Mouse (Mus musculus) hindbrain, embryonic 16.5 days (tissue): ENCODE measurements around the gene Olfr467. TPM values are rescaled to one million over a fixed set of nuclear protein-coding genes. Genes with fewer than 3 reads are reported as not detected.
"Not testable (repeated sequence)": the region's sequence is repeated elsewhere in the genome, so short reads cannot be mapped to it uniquely, and the experiment has no call there.

ENCODE experiments used
- ATAC-seq: fragments of 200-750 bp; cut with Nextera tagmentation; 2 replicates; pipeline ENCODE4 v1.8.0; 2017; ENCODE audit warnings: moderate TSS enrichment, moderate library complexity
- H3K27ac ChIP-seq: fragments of 300-500 bp; sonication (generic); 2 replicates; pipeline ENCODE4 v1.5.1; 2014; ENCODE audit warnings: low read depth, mild to moderate bottlenecking, control low read depth, low read length, moderate library complexity
- H3K27me3 ChIP-seq: fragments of 300-500 bp; sonication (generic); replicated peaks from 2 replicates; pipeline ENCODE4 v1.6.1; 2014; ENCODE audit warnings: low read length; ENCODE audit not compliant: control insufficient read depth, insufficient read depth
- H3K36me3 ChIP-seq: fragments of 300-500 bp; sonication (generic); 2 replicates; pipeline ENCODE4 v1.6.1; 2014; ENCODE audit warnings: mild to moderate bottlenecking, low read length, moderate library complexity, mixed read lengths; ENCODE audit not compliant: control insufficient read depth, insufficient read depth
- H3K4me1 ChIP-seq: fragments of 300-500 bp; sonication (generic); 2 replicates; pipeline ENCODE4 v1.6.1; 2014; ENCODE audit warnings: low read depth, low read length; ENCODE audit not compliant: control insufficient read depth, insufficient read depth
- H3K4me2 ChIP-seq: fragments of 300-500 bp; sonication (generic); 2 replicates; pipeline ENCODE4 v1.6.1; 2014; ENCODE audit warnings: mild to moderate bottlenecking, low read length, control low read depth, moderate library complexity
- H3K4me3 ChIP-seq: fragments of 300-500 bp; sonication (generic); 2 replicates; pipeline ENCODE4 v1.5.1; 2014; ENCODE audit warnings: mild to moderate bottlenecking, low read length, control low read depth, moderate library complexity
- H3K9ac ChIP-seq: fragments of 300-500 bp; sonication (generic); 2 replicates; pipeline ENCODE4 v1.6.1; 2014; ENCODE audit warnings: low read depth, mild to moderate bottlenecking, control low read depth, low read length, moderate library complexity
- H3K9me3 ChIP-seq: fragments of 300-500 bp; sonication (generic); 2 replicates; pipeline ENCODE4 v1.6.1; 2014; ENCODE audit warnings: mild to moderate bottlenecking, low read length, moderate library complexity; ENCODE audit not compliant: control insufficient read depth
- WGBS: fragments of 180-500 bp; shearing (Covaris S2); extraction: QIAGEN DNeasy Blood & Tissue Kit; methylation state at CpG from one replicate; pipeline ENCODE4 v1.1.7; 2014; 5-methylcytosine and 5-hydroxymethylcytosine counted together
- polyA plus RNA-seq: library from polyadenylated mRNA; unstranded; fragments of >200 nt; fragmentation: Nextera tagmentation; extraction: Ambion mirVana; gene quantifications from 2 replicates; pipeline ENCODE4 v1.2.1, GENCODE M21; 2015

Olfr467 gene
- polyA plus RNA-seq, 1 experiment from 2014 or later, result not detected

- not testable (repeated sequence) for ATAC-seq, H3K27ac ChIP-seq
- whole genome bisulfite sequencing, result 66% methylated on average over 2 of the region's 2 CpGs
Measured at GRCm38 (mm10) chr7:107823867-107824266, 11.8 kb downstream of the Olfr467 start.

GRCm38 (mm10) chr7:107825441-107825840 is 13.4 kb downstream of the Olfr467 start, which contains the start of gene Olfr469:
Gene Olfr469 (minus strand): TSS chr7:107825541.
- not testable (repeated sequence) for H3K4me1 ChIP-seq, H3K36me3 ChIP-seq, H3K27me3 ChIP-seq, ATAC-seq, H3K27ac ChIP-seq, H3K9ac ChIP-seq, H3K4me2 ChIP-seq, H3K4me3 ChIP-seq, H3K9me3 ChIP-seq

More at GRCm38 (mm10) chr7:107823867-107824266, 11.8 kb downstream of the Olfr467 start:
- H3K36me3 ChIP-seq, H3K4me3 ChIP-seq, H3K4me2 ChIP-seq, H3K27me3 ChIP-seq, H3K4me1 ChIP-seq, H3K9ac ChIP-seq, H3K9me3 ChIP-seq: not testable (repeated sequence)

GRCm38 (mm10) chr7:107841719-107842118 is 29.7 kb downstream of the Olfr467 start:
- Histone ChIP-seq H3K4me3 (no peak overlapping the region), H3K9ac (no peak overlapping the region), H3K4me1 (no peaks in the 10 kb centered on the region), H3K27me3 (no peaks in the 10 kb centered on the region), H3K9me3 (no peaks in the 10 kb centered on the region), H3K4me2 (no peak overlapping the region), H3K27ac (no peak overlapping the region), H3K36me3 (no peaks in the 10 kb centered on the region)
- WGBS, result 80% methylated on average over 1 of the region's 1 CpGs
- no peak for ATAC-seq

GRCm38 (mm10) chr7:107847390-107847789 is 35.3 kb downstream of the Olfr467 start, which contains the start of gene Olfr470:
Gene Olfr470 (minus strand): TSS chr7:107847490.
- H3K4me3 ChIP-seq, H3K27me3 ChIP-seq, H3K9ac ChIP-seq, H3K27ac ChIP-seq, H3K36me3 ChIP-seq, H3K9me3 ChIP-seq, ATAC-seq, H3K4me1 ChIP-seq, H3K4me2 ChIP-seq: not testable (repeated sequence)
- WGBS, result 81% methylated on average over 1 of the region's 1 CpGs

Other genes with a start within 250 kb of the Olfr467 start
- gene Olfml1, start 244.8 kb upstream of the Olfr467 start, polyA plus RNA-seq, result 4.8 TPM in 2 replicates
- 3.4 and 3.6 TPM in 2 replicates for gene Ppfibp2, start 217.1 kb upstream of the Olfr467 start, polyA plus RNA-seq
- not detected in 2 replicates for gene 5330417H12Rik, start 187.1 kb upstream of the Olfr467 start, polyA plus RNA-seq
- gene Cyb5r2, start 54.2 kb upstream of the Olfr467 start, polyA plus RNA-seq, result 0.35 and 0.44 TPM in 2 replicates
- gene Ovch2, start 11.1 kb upstream of the Olfr467 start, polyA plus RNA-seq, result not detected in 2 replicates
- not detected in 2 replicates for gene Olfr469, start 13.3 kb downstream of the Olfr467 start, polyA plus RNA-seq
- gene Olfr470, start 35.2 kb downstream of the Olfr467 start, polyA plus RNA-seq, result not detected in 2 replicates
- not detected in 2 replicates for gene Olfr472, start 85.6 kb downstream of the Olfr467 start, polyA plus RNA-seq
- not detected in 2 replicates for gene Olfr473, start 118.2 kb downstream of the Olfr467 start, polyA plus RNA-seq
- not detected in 2 replicates for gene Olfr474, start 142.4 kb downstream of the Olfr467 start, polyA plus RNA-seq
- not detected in 2 replicates for gene Olfr476, start 152.5 kb downstream of the Olfr467 start, polyA plus RNA-seq
- not detected in 2 replicates for gene Olfr477, start 174.4 kb downstream of the Olfr467 start, polyA plus RNA-seq
- not detected in 2 replicates for gene Olfr478, start 221.7 kb downstream of the Olfr467 start, polyA plus RNA-seq
- gene Olfr479, start 238.4 kb downstream of the Olfr467 start, polyA plus RNA-seq, result not detected in 2 replicates